Mouse (Mus musculus) CD4-positive, CD25-positive, alpha-beta regulatory T cell, adult 4 months (primary cell): ENCODE data around the gene Adam15. TPM values are rescaled to one million over a fixed set of nuclear protein-coding genes. Genes with fewer than 3 reads are reported as not detected.

Experiments used
- ATAC-seq: one replicate; pipeline ENCODE4 v1.8.0; 2017
- polyA plus RNA-seq, 2 experiments: library from polyadenylated mRNA; unstranded; fragments of 100-300 nt; shearing (Covaris generic); gene quantifications; one replicate each; pipeline ENCODE4 v1.2.1; 2017

The Adam15 gene
- polyA plus RNA-seq, 2 experiments from 2014 or later = 8.5 to 13.3 TPM

GRCm38 (mm10) chr3:89296761-89297396 is 52.9 kb downstream of the Adam15 start:
- no peak for ATAC-seq

- no peak for ATAC-seq
These were observed 54.0 kb downstream of the Adam15 start for GRCm38 (mm10) chr3:89295685-89296230.

- ATAC-seq = no peak
These were observed 55.6 kb downstream of the Adam15 start for GRCm38 (mm10) chr3:89294195-89294594.

- ATAC-seq = no peak
These were observed 56.4 kb downstream of the Adam15 start for GRCm38 (mm10) chr3:89293247-89293918.

GRCm38 (mm10) chr3:89292303-89292702 is 57.5 kb downstream of the Adam15 start:
- ATAC-seq = no peak

GRCm38 (mm10) chr3:89291874-89292273 is 57.9 kb downstream of the Adam15 start:
- ATAC-seq = no peak

Other genes with a start within 250 kb of the Adam15 start
- gene Gm43738, start 248.9 kb downstream of the Adam15 start, polyA plus RNA-seq = not detected
- 10 to 100 TPM; 63.1 to 97.7 TPM for gene Fdps, start 248.0 kb downstream of the Adam15 start, polyA plus RNA-seq
- gene Pklr, start 213.9 kb downstream of the Adam15 start, polyA plus RNA-seq = not detected
- 1 to 10 TPM; 1.3 to 2.4 TPM for gene Hcn3, start 189.8 kb downstream of the Adam15 start, polyA plus RNA-seq
- 10 to 100 TPM; 15.7 to 23.0 TPM for gene Clk2, start 185.2 kb downstream of the Adam15 start, polyA plus RNA-seq
- gene Scamp3, start 172.5 kb downstream of the Adam15 start, polyA plus RNA-seq = 100 to 1,000 TPM; 177 to 239 TPM
- gene Fam189b, start 166.9 kb downstream of the Adam15 start, polyA plus RNA-seq = 100 to 1,000 TPM; 209 to 296 TPM
- gene Gba, start 147.1 kb downstream of the Adam15 start, polyA plus RNA-seq = 100 to 1,000 TPM in 1 of 2 experiments, 10 to 100 TPM in 1; 81.2 to 128 TPM
- gene Thbs3, start 134.8 kb downstream of the Adam15 start, polyA plus RNA-seq = 1 to 10 TPM; 3.4 to 3.6 TPM
- gene Mtx1, start 122.9 kb downstream of the Adam15 start, polyA plus RNA-seq = 100 to 1,000 TPM in 1 of 2 experiments, 10 to 100 TPM in 1; 78.8 to 144 TPM
- 1 to 10 TPM; 1.1 to 2.0 TPM for gene Muc1, start 120.9 kb downstream of the Adam15 start, polyA plus RNA-seq
- gene Krtcap2, start 104.0 kb downstream of the Adam15 start, polyA plus RNA-seq = 100 to 1,000 TPM; 258 to 319 TPM
- gene Trim46, start 103.7 kb downstream of the Adam15 start, polyA plus RNA-seq = 1 to 10 TPM; 4.0 to 7.0 TPM
- 100 to 1,000 TPM; 116 to 155 TPM for gene Dpm3, start 90.6 kb downstream of the Adam15 start, polyA plus RNA-seq
- 100 to 1,000 TPM; 248 to 324 TPM for gene Slc50a1, start 79.4 kb downstream of the Adam15 start, polyA plus RNA-seq
- gene Efna1, start 68.9 kb downstream of the Adam15 start, polyA plus RNA-seq = not detected
- not detected for gene Efna3, start 27.0 kb downstream of the Adam15 start, polyA plus RNA-seq
- gene Efna4, start 12.0 kb downstream of the Adam15 start, polyA plus RNA-seq = not detected
- gene Dcst2, start 12.0 kb upstream of the Adam15 start, polyA plus RNA-seq = under 1 TPM in 1 of 2 experiments, not detected in 1; 0.42 TPM
- 1 to 10 TPM in 1 of 2 experiments, under 1 TPM in 1; 0.59 to 1.1 TPM for gene Dcst1, start 15.3 kb upstream of the Adam15 start, polyA plus RNA-seq
- 10 to 100 TPM; 11.7 to 13.2 TPM for gene Zbtb7b, start 44.8 kb upstream of the Adam15 start, polyA plus RNA-seq
- gene Lenep, start 52.8 kb upstream of the Adam15 start, polyA plus RNA-seq = 1 to 10 TPM in 1 of 2 experiments, not detected in 1; 5.3 TPM
- gene Flad1, start 61.9 kb upstream of the Adam15 start, polyA plus RNA-seq = 10 to 100 TPM; 52.2 to 71.7 TPM
- gene Cks1b, start 68.4 kb upstream of the Adam15 start, polyA plus RNA-seq = 10 to 100 TPM; 21.6 to 40.2 TPM
- gene Shc1, start 68.4 kb upstream of the Adam15 start, polyA plus RNA-seq = 10 to 100 TPM; 33.2 to 35.2 TPM
- gene Pygo2, start 80.2 kb upstream of the Adam15 start, polyA plus RNA-seq = 1 to 10 TPM; 6.0 to 7.9 TPM
- 10 to 100 TPM; 41.4 to 52.4 TPM for gene Pbxip1, start 86.7 kb upstream of the Adam15 start, polyA plus RNA-seq
- 10 to 100 TPM; 29.8 to 46.0 TPM for gene Pmvk, start 104.5 kb upstream of the Adam15 start, polyA plus RNA-seq
- gene Kcnn3, start 170.2 kb upstream of the Adam15 start, polyA plus RNA-seq = not detected